Mouse (Mus musculus) layer of hippocampus, adult 9-11 months (tissue): ENCODE results near the gene Ccdc120.

ENCODE experiments used
- DNase-seq: peaks from one replicate; pipeline ENCODE4 v3.0.0; 2022

Ccdc120 gene

GRCm38 (mm10) chrX:7688321-7688720 is 62.4 kb downstream of the Ccdc120 start:
- DNase-seq: no peak
